19 mouse cellular contexts compared by ENCODE assay signal in the genomic region with DNA sequence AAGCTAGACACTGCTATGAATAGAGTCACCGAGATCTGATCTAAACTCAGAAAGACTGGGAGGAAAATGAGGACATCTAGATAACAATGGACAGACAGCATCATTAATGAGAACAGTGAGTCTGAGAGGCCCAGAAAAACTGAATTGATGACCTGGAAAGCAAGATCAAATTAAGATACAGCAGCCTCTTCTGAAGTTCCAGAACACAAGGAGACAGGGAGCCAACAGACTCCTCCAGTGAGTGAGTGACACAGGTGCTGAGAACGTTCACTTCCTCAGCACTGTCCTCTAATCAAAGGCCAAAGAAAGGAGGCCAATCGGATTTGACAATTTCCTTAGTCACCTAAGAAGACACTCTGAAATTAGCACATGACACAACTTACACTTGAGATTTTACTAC.
DNase-seq lines count a peak whose midpoint lies in the region; ATAC-seq and TF ChIP-seq lines count a peak whose summit lies in the region.
"Had no signal": no experiment of that assay in that cellular context is flagged by ENCODE, and none has a peak within 500 bp of the region (broad histone marks: within the 10 kb centered on the region; RNA-seq: fewer than 3 reads in every experiment).

No protein-coding gene starts in this region.

- H3K4me2 ChIP-seq in myocyte (ENCODE audit: low read depth) = no peak overlapping the region
- H3K4me2 ChIP-seq in midbrain, embryonic 16.5 days (ENCODE audit: low read length) = no peak overlapping the region
- H3K4me2 ChIP-seq in hindbrain, embryonic 11.5 days (replicated peaks; ENCODE audit: low read depth, low read length) = no peak overlapping the region
- H3K4me2 ChIP-seq: embryonic facial prominence, embryonic 12.5 days; forebrain, embryonic 13.5 days; forebrain, embryonic 15.5 days had no signal

- no peak overlapping the region for H3K4me3 ChIP-seq in myocyte
- no peak overlapping the region for H3K4me3 ChIP-seq in midbrain, embryonic 16.5 days (ENCODE audit: low read depth, low read length)
- H3K4me3 ChIP-seq in hindbrain, embryonic 11.5 days (ENCODE audit: low read depth, low read length) = no peak overlapping the region
- H3K4me3 ChIP-seq: embryonic facial prominence, embryonic 10.5 days; embryonic facial prominence, embryonic 12.5 days; forebrain, embryonic 13.5 days; forebrain, embryonic 15.5 days had no signal

- peak; percentile 28 for DNase-seq in MN1 (ENCODE audit: low spot score)
- DNase-seq in Muller cell, postnatal 12 days (ENCODE audit: inconsistent ontology term) = peak; percentile 13
- peak; percentile 64 for DNase-seq in retina, postnatal 1 day
- no peak for DNase-seq in lung, postnatal 36 days
- no peak for DNase-seq in hindbrain, embryonic 11.5 days (ENCODE audit: low spot score)
- DNase-seq: adrenal gland, adult 2 months; adrenal gland, postnatal 10 days; adrenal gland, postnatal 25 days; cerebellum, adult 11-12 months; cerebellum, adult 2 months; cerebellum, adult 9-10 months; cerebellum, postnatal 25 days; forebrain, postnatal 0 days had no signal

- no peaks in the 10 kb centered on the region for H3K27me3 ChIP-seq in myocyte (ENCODE audit: control insufficient read depth, insufficient read depth, insufficient read length)
- no peaks in the 10 kb centered on the region for H3K27me3 ChIP-seq in midbrain, embryonic 16.5 days (ENCODE audit: control insufficient read depth, insufficient read depth, low read depth, low read length)
- H3K27me3 ChIP-seq in hindbrain, embryonic 11.5 days (ENCODE audit: control insufficient read depth, insufficient read depth, low read length) = no peaks in the 10 kb centered on the region
- H3K27me3 ChIP-seq: embryonic facial prominence, embryonic 12.5 days; forebrain, embryonic 13.5 days; forebrain, embryonic 15.5 days had no signal

- H3K4me1 ChIP-seq in midbrain, embryonic 16.5 days (ENCODE audit: control insufficient read depth, insufficient read depth, low read length) = no peaks in the 10 kb centered on the region
- no peaks in the 10 kb centered on the region for H3K4me1 ChIP-seq in hindbrain, embryonic 11.5 days (replicated peaks; ENCODE audit: control insufficient read depth, insufficient read depth, low read length)
- H3K4me1 ChIP-seq: embryonic facial prominence, embryonic 10.5 days; embryonic facial prominence, embryonic 12.5 days; forebrain, embryonic 13.5 days; forebrain, embryonic 15.5 days had no signal

- H3K79me2 ChIP-seq in myocyte (ENCODE audit: control insufficient read depth, insufficient read depth) = no peaks in the 10 kb centered on the region

- H3K9me3 ChIP-seq in midbrain, embryonic 16.5 days (replicated peaks; ENCODE audit: control insufficient read depth, low read length, poor library complexity, severe bottlenecking) = no peaks in the 10 kb centered on the region
- no peaks in the 10 kb centered on the region for H3K9me3 ChIP-seq in hindbrain, embryonic 11.5 days (ENCODE audit: control insufficient read depth, low read length)
- H3K9me3 ChIP-seq: embryonic facial prominence, embryonic 10.5 days; embryonic facial prominence, embryonic 12.5 days; forebrain, embryonic 13.5 days; forebrain, embryonic 15.5 days had no signal

- no peak overlapping the region for H3ac ChIP-seq in myocyte (ENCODE audit: control insufficient read depth, insufficient read length)

- no peaks in the 10 kb centered on the region for H3K36me3 ChIP-seq in myocyte (ENCODE audit: control insufficient read depth, insufficient read depth)
- no peaks in the 10 kb centered on the region for H3K36me3 ChIP-seq in midbrain, embryonic 16.5 days (ENCODE audit: control insufficient read depth, insufficient read depth, low read length)
- no peaks in the 10 kb centered on the region for H3K36me3 ChIP-seq in hindbrain, embryonic 11.5 days (ENCODE audit: control insufficient read depth, insufficient read depth, low read length)
- H3K36me3 ChIP-seq: embryonic facial prominence, embryonic 10.5 days; embryonic facial prominence, embryonic 12.5 days; forebrain, embryonic 15.5 days had no signal

- no peak for ATAC-seq in midbrain, embryonic 16.5 days
- no peak for ATAC-seq in hindbrain, embryonic 11.5 days (ENCODE audit: low FRiP score)
- ATAC-seq: forebrain, embryonic 15.5 days; forebrain, postnatal 0 days had no signal

- H3K27ac ChIP-seq in midbrain, embryonic 16.5 days (ENCODE audit: low read length) = no peak overlapping the region
- no peak overlapping the region for H3K27ac ChIP-seq in hindbrain, embryonic 11.5 days (ENCODE audit: low read depth, low read length)
- H3K27ac ChIP-seq: embryonic facial prominence, embryonic 10.5 days; embryonic facial prominence, embryonic 12.5 days; forebrain, embryonic 13.5 days; forebrain, embryonic 15.5 days had no signal

- no peak for TF ChIP-seq POLR2A in myocyte (IDR thresholded peaks at IDR 0.05; ENCODE audit: insufficient read length, low read depth)

- no peak overlapping the region for H3K9ac ChIP-seq in midbrain, embryonic 16.5 days (ENCODE audit: low read depth, low read length)
- H3K9ac ChIP-seq in hindbrain, embryonic 11.5 days (ENCODE audit: low read depth, low read length) = no peak overlapping the region
- H3K9ac ChIP-seq: embryonic facial prominence, embryonic 12.5 days; forebrain, embryonic 13.5 days; forebrain, embryonic 15.5 days; forebrain, postnatal 0 days had no signal

- 57% methylated on average over 3 of the region's 3 CpGs for WGBS in midbrain, embryonic 16.5 days
- 55% methylated on average over 3 of the region's 3 CpGs for WGBS in hindbrain, embryonic 11.5 days

TF ChIP-seq in myocyte, 11 proteins besides CTCF, POLR2A, EP300 and RAD21:
- TF ChIP-seq MAX (IDR thresholded peaks at IDR 0.05; ENCODE audit: low read depth) (no peak), MYOD1 (IDR thresholded peaks at IDR 0.05; ENCODE audit: control insufficient read depth in 1 of 3, insufficient read length in 2 of 3, low read depth in 2 of 3) (peak; percentile 32 to 60 (median 53)), POLR2AphosphoS2 (IDR thresholded peaks at IDR 0.05; ENCODE audit: insufficient read length, low read depth) (no peak), E2F4 (IDR thresholded peaks at IDR 0.05; ENCODE audit: insufficient read depth) (no peak), REST (IDR thresholded peaks at IDR 0.05; ENCODE audit: insufficient read depth, insufficient read length) (no peak), TCF12 (IDR thresholded peaks at IDR 0.05; ENCODE audit: insufficient read depth, poor library complexity, severe bottlenecking) (no peak), MYOG (IDR thresholded peaks at IDR 0.05; ENCODE audit: control insufficient read depth in 1 of 3, insufficient read depth in 1 of 3, insufficient read length in 2 of 3, low read depth in 2 of 3) (no peak), TCF3 (IDR thresholded peaks at IDR 0.05; ENCODE audit: insufficient read length, low read depth) (no peak)

Comparison
In these comparisons a context has a peak if more than half of its experiments do, and no peak if none do; other contexts are left out.
1. DNase-seq: peak in MN1 (single experiment), Muller cell, postnatal 12 days (single experiment) and retina, postnatal 1 day (single experiment); none in lung, postnatal 36 days (single experiment) and hindbrain, embryonic 11.5 days (single experiment).